Mouse (Mus musculus): ENCODE data around the gene Ncoa4. TPM values are rescaled to one million over a fixed set of nuclear protein-coding genes. Genes with fewer than 3 reads are reported as not detected.
A peak's percentile ranks its signal among the peaks of the same experiment; 100 is the strongest.
"Not testable (repeated sequence)": the region's sequence is repeated elsewhere in the genome, so short reads cannot be mapped to it uniquely, and the experiment has no call there.

The Ncoa4 gene
- polyA plus RNA-seq, 1 experiment from 2014 or later, result 150 TPM

- Histone ChIP-seq H3K4me3 (replicated peaks; ENCODE audit: low read length) (no peak overlapping the region), H3K36me3 (ENCODE audit: control insufficient read depth, insufficient read depth, low read length) (peaks cover 24% of the 10 kb centered on the region), H3K27me3 (ENCODE audit: control insufficient read depth, insufficient read depth, low read length) (no peaks in the 10 kb centered on the region), H3K9ac (ENCODE audit: low read length) (no peak overlapping the region), H3K4me2 (ENCODE audit: low read depth, low read length) (no peak overlapping the region), H3K27ac (ENCODE audit: low read length) (no peak overlapping the region), H3K4me1 (ENCODE audit: control insufficient read depth, insufficient read depth, low read length) (no peaks in the 10 kb centered on the region), H3K9me3 (replicated peaks; ENCODE audit: control insufficient read depth, low read length) (no peaks in the 10 kb centered on the region)
- WGBS, result 85% methylated on average over 10 of the region's 10 CpGs
- no peak for ATAC-seq (ENCODE audit: insufficient read depth, low FRiP score)
Measured at GRCm38 (mm10) chr14:32179393-32180195, 19.9 kb downstream of the Ncoa4 start.

- Histone ChIP-seq H3K27me3 (ENCODE audit: control insufficient read depth, insufficient read depth, low read length) (no peaks in the 10 kb centered on the region), H3K9ac (ENCODE audit: low read length) (no peak overlapping the region), H3K4me3 (replicated peaks; ENCODE audit: low read length) (no peak overlapping the region), H3K4me2 (ENCODE audit: low read depth, low read length) (no peak overlapping the region), H3K36me3 (ENCODE audit: control insufficient read depth, insufficient read depth, low read length) (peaks cover 26% of the 10 kb centered on the region), H3K4me1 (ENCODE audit: control insufficient read depth, insufficient read depth, low read length) (no peaks in the 10 kb centered on the region), H3K27ac (ENCODE audit: low read length) (no peak overlapping the region), H3K9me3 (replicated peaks; ENCODE audit: control insufficient read depth, low read length) (no peaks in the 10 kb centered on the region)
- 88% methylated on average over 6 of the region's 6 CpGs for WGBS
- no peak for ATAC-seq (ENCODE audit: insufficient read depth, low FRiP score)
Measured at GRCm38 (mm10) chr14:32180861-32181260, 21.2 kb downstream of the Ncoa4 start.

- no peak for ATAC-seq (ENCODE audit: insufficient read depth, low FRiP score)
- Histone ChIP-seq H3K36me3 (ENCODE audit: control insufficient read depth, insufficient read depth, low read length) (peaks cover 36% of the 10 kb centered on the region), H3K27ac (ENCODE audit: low read length) (no peak overlapping the region), H3K4me1 (ENCODE audit: control insufficient read depth, insufficient read depth, low read length) (no peaks in the 10 kb centered on the region), H3K9me3 (replicated peaks; ENCODE audit: control insufficient read depth, low read length) (no peaks in the 10 kb centered on the region), H3K4me2 (ENCODE audit: low read depth, low read length) (no peak overlapping the region), H3K9ac (ENCODE audit: low read length) (no peak overlapping the region), H3K4me3 (replicated peaks; ENCODE audit: low read length) (no peak overlapping the region), H3K27me3 (ENCODE audit: control insufficient read depth, insufficient read depth, low read length) (no peaks in the 10 kb centered on the region)
- WGBS, result 92% methylated on average over 4 of the region's 4 CpGs
Measured at GRCm38 (mm10) chr14:32183846-32184245, 24.2 kb downstream of the Ncoa4 start.

GRCm38 (mm10) chr14:32190627-32191391, 31.1 kb downstream of the Ncoa4 start:
- Histone ChIP-seq H3K27ac (ENCODE audit: low read length) (no peak overlapping the region), H3K4me1 (ENCODE audit: control insufficient read depth, insufficient read depth, low read length) (0 out of 2 replicates have a peak, but pooled peaks cover 2% of the 10 kb centered on the region), H3K4me3 (replicated peaks; ENCODE audit: low read length) (no peak overlapping the region), H3K27me3 (ENCODE audit: control insufficient read depth, insufficient read depth, low read length) (no peaks in the 10 kb centered on the region), H3K36me3 (ENCODE audit: control insufficient read depth, insufficient read depth, low read length) (peaks cover 12% of the 10 kb centered on the region; the same call in 1 of the 2 replicates), H3K9me3 (replicated peaks; ENCODE audit: control insufficient read depth, low read length) (no peaks in the 10 kb centered on the region), H3K9ac (ENCODE audit: low read length) (no peak overlapping the region), H3K4me2 (ENCODE audit: low read depth, low read length) (no peak overlapping the region)
- peak; percentile 44; the same call in 1 of the 2 replicates for ATAC-seq (ENCODE audit: insufficient read depth, low FRiP score)
- 71% methylated on average over 6 of the region's 6 CpGs for WGBS

- no peak overlapping the region for H3K9ac ChIP-seq (ENCODE audit: low read length)
- 89% methylated on average over 5 of the region's 5 CpGs for WGBS
- H3K4me2 ChIP-seq (ENCODE audit: low read depth, low read length), result no peak overlapping the region
- no peak overlapping the region for H3K4me3 ChIP-seq (replicated peaks; ENCODE audit: low read length)
- peaks cover 13% of the 10 kb centered on the region for H3K36me3 ChIP-seq (ENCODE audit: control insufficient read depth, insufficient read depth, low read length)
- H3K9me3 ChIP-seq (replicated peaks; ENCODE audit: control insufficient read depth, low read length), result no peaks in the 10 kb centered on the region
- no peak for ATAC-seq (ENCODE audit: insufficient read depth, low FRiP score)
- 0 out of 2 replicates have a peak, but pooled peaks cover 2% of the 10 kb centered on the region for H3K4me1 ChIP-seq (ENCODE audit: control insufficient read depth, insufficient read depth, low read length)
- H3K27ac ChIP-seq (ENCODE audit: low read length), result no peak overlapping the region
- no peaks in the 10 kb centered on the region for H3K27me3 ChIP-seq (ENCODE audit: control insufficient read depth, insufficient read depth, low read length)
Measured at GRCm38 (mm10) chr14:32191926-32192325, 32.3 kb downstream of the Ncoa4 start.

GRCm38 (mm10) chr14:32192437-32192836, 32.8 kb downstream of the Ncoa4 start:
- 0 out of 2 replicates have a peak, but pooled peaks cover 2% of the 10 kb centered on the region for H3K4me1 ChIP-seq (ENCODE audit: control insufficient read depth, insufficient read depth, low read length)
- ATAC-seq (ENCODE audit: insufficient read depth, low FRiP score), result no peak; the same call in 1 of the 2 replicates
- no peak overlapping the region for H3K4me3 ChIP-seq (replicated peaks; ENCODE audit: low read length)
- no peak overlapping the region for H3K27ac ChIP-seq (ENCODE audit: low read length)
- no peaks in the 10 kb centered on the region for H3K9me3 ChIP-seq (replicated peaks; ENCODE audit: control insufficient read depth, low read length)
- no peaks in the 10 kb centered on the region for H3K27me3 ChIP-seq (ENCODE audit: control insufficient read depth, insufficient read depth, low read length)
- WGBS, result 34% methylated on average over 3 of the region's 3 CpGs
- no peak overlapping the region for H3K4me2 ChIP-seq (ENCODE audit: low read depth, low read length)
- no peak overlapping the region for H3K9ac ChIP-seq (ENCODE audit: low read length)
- peaks cover 17% of the 10 kb centered on the region for H3K36me3 ChIP-seq (ENCODE audit: control insufficient read depth, insufficient read depth, low read length)

GRCm38 (mm10) chr14:32193557-32193956, 33.9 kb downstream of the Ncoa4 start:
- H3K36me3 ChIP-seq (ENCODE audit: control insufficient read depth, insufficient read depth, low read length), result peaks cover 12% of the 10 kb centered on the region
- H3K4me3 ChIP-seq (replicated peaks; ENCODE audit: low read length); H3K27me3 ChIP-seq (ENCODE audit: control insufficient read depth, insufficient read depth, low read length); ATAC-seq (ENCODE audit: insufficient read depth, low FRiP score); H3K9me3 ChIP-seq (replicated peaks; ENCODE audit: control insufficient read depth, low read length); H3K4me1 ChIP-seq (ENCODE audit: control insufficient read depth, insufficient read depth, low read length); H3K9ac ChIP-seq (ENCODE audit: low read length); H3K27ac ChIP-seq (ENCODE audit: low read length); H3K4me2 ChIP-seq (ENCODE audit: low read depth, low read length): not testable (repeated sequence)
- WGBS, result 79% methylated on average over 5 of the region's 5 CpGs

DNA sequence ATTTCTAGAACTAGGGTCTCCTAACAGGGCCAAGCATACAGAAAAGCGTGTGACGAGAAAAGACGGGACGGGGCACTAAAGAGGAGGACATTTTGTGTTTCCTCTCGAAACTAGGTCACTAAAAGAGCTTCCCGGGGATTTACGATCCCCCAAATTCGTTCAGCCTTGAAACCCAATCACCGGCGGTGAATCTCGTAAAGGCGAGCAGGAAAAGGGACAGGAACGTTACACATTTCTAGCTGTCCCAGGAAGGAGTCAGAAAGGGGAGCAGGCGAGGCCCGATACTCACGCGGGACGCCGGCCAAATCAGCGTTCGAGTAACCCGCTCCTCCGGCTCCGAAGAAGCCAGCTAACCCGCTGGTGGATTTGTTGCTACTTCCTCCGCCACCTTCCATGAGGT, 41.7 kb downstream of the Ncoa4 start:
- Histone ChIP-seq H3K9me3 (replicated peaks; ENCODE audit: control insufficient read depth, low read length) (0 out of 2 replicates have a peak, but pooled peaks cover 6% of the 10 kb centered on the region), H3K27ac (ENCODE audit: low read length) (peak overlapping the region; percentile 76), H3K9ac (ENCODE audit: low read length) (peak overlapping the region; percentile 80), H3K4me1 (ENCODE audit: control insufficient read depth, insufficient read depth, low read length) (peaks cover 16% of the 10 kb centered on the region), H3K27me3 (ENCODE audit: control insufficient read depth, insufficient read depth, low read length) (no peaks in the 10 kb centered on the region), H3K36me3 (ENCODE audit: control insufficient read depth, insufficient read depth, low read length) (peaks cover 10% of the 10 kb centered on the region), H3K4me3 (replicated peaks; ENCODE audit: low read length) (peak overlapping the region; percentile 98), H3K4me2 (ENCODE audit: low read depth, low read length) (peak overlapping the region; percentile 73)
- peak; percentile 54; the same call in 1 of the 2 replicates for ATAC-seq (ENCODE audit: insufficient read depth, low FRiP score)
- under 1% methylated on average over 26 of the region's 26 CpGs for WGBS

All from stomach, embryonic 16.5 days (tissue).